Mouse (Mus musculus) hindbrain, postnatal 0 days (tissue): Measurements from ENCODE around the gene Kat2a. TPM values are rescaled to one million over a fixed set of nuclear protein-coding genes. Genes with fewer than 3 reads are reported as not detected.

Experiments
- ATAC-seq: fragments of 200-750 bp; cut with Nextera tagmentation; 2 replicates; pipeline ENCODE4 v1.8.0; 2017; ENCODE audit warnings: mild to moderate bottlenecking, moderate TSS enrichment, moderate library complexity
- DNase-seq: peaks from one replicate; pipeline ENCODE4 v3.0.0-alpha.2; 2015; ENCODE audit warnings: low spot score
- H3K27ac ChIP-seq: fragments of 300-500 bp; sonication (generic); 2 replicates; pipeline ENCODE4 v1.5.1; 2014; ENCODE audit warnings: mild to moderate bottlenecking
- H3K27me3 ChIP-seq: fragments of 300-500 bp; sonication (generic); 2 replicates; pipeline ENCODE4 v1.6.1; 2014; ENCODE audit warnings: low read length, mixed read lengths; ENCODE audit not compliant: insufficient read depth
- H3K36me3 ChIP-seq: fragments of 300-500 bp; sonication (generic); 2 replicates; pipeline ENCODE4 v1.6.1; 2014; ENCODE audit warnings: low read length, mixed read lengths; ENCODE audit not compliant: insufficient read depth
- H3K4me1 ChIP-seq: fragments of 300-500 bp; sonication (generic); 2 replicates; pipeline ENCODE4 v1.6.1; 2014; ENCODE audit warnings: antibody characterized with exemption, low read length, mixed read lengths; ENCODE audit not compliant: insufficient read depth
- H3K4me2 ChIP-seq: fragments of 300-500 bp; sonication (generic); 2 replicates; pipeline ENCODE4 v1.6.1; 2014; ENCODE audit warnings: low read depth, mild to moderate bottlenecking, low read length, moderate library complexity, mixed read lengths
- H3K4me3 ChIP-seq: fragments of 300-500 bp; sonication (generic); 2 replicates; pipeline ENCODE4 v1.5.1; 2014; ENCODE audit warnings: low read length
- H3K9ac ChIP-seq: fragments of 300-500 bp; sonication (generic); replicated peaks from 2 replicates; pipeline ENCODE4 v1.6.1; 2014; ENCODE audit warnings: mild to moderate bottlenecking, low read length, moderate library complexity, mixed read lengths
- H3K9me3 ChIP-seq: fragments of 300-500 bp; sonication (generic); 2 replicates; pipeline ENCODE4 v1.6.1; 2016; ENCODE audit warnings: low read length, mixed read lengths
- CTCF ChIP-seq: IDR thresholded peaks from 2 replicates; pipeline ENCODE4 v1.5.1; 2016; ENCODE audit warnings: antibody characterized with exemption, control low read depth, low read depth
- WGBS: fragments of 180-500 bp; shearing (Covaris S2); extraction: QIAGEN DNeasy Blood & Tissue Kit; methylation state at CpG from one replicate; pipeline ENCODE4 v1.1.7; 2014; 5-methylcytosine and 5-hydroxymethylcytosine counted together
- polyA plus RNA-seq: library from polyadenylated mRNA; unstranded; fragments of >200 nt; fragmentation: Nextera tagmentation; extraction: Ambion mirVana; gene quantifications from 2 replicates; pipeline ENCODE4 v1.2.1, GENCODE M21; 2015
- total RNA-seq: library from RNA; depleted of rRNA; stranded (reverse); fragments of >200 nt; gene quantifications from 2 replicates; pipeline ENCODE4 v1.2.3, GENCODE M21; 2014

Kat2a gene
- total and polyA plus RNA-seq, 2 experiments from 2014 or later, result 61.7 to 63.3 TPM

DNA sequence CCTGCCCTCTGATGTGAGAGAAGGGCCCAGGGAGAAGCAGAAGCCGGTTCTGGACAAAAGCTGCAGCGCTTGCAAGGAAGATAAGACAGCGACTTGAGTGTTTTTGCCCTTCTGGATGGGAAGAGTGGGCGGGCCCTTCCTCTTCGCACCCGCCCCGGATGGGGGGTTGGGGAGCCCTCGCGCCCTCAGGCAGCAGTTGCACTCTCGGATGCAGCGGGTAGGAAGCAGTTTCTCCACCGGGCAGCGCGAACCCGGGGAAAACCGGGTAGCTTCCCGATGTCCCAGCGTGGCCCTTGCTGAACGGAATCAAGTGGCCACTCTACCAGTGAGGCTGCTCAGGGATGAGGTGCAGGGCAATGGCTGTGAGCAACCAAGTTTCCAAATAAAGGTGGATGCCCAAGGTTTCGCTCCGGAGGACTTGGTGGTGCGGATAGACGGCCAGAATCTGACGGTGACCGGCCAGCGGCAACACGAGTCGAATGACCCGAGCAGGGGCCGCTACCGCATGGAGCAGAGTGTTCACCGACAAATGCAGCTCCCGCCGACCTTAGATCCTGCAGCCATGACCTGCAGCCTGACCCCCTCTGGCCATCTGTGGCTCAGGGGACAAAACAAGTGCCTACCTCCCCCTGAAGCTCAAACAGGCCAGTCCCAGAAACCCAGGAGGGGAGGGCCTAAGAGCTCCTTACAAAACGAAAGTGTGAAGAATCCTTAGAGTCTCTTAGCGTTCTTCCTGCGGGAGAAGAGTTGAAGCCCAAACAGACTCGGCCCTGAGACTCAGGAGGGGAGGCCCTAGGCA, 1.7 kb upstream of the Kat2a start, which contains the start of gene Hspb9:
Gene Hspb9 (plus strand): TSS at position 116 of the 799 bp plus-strand sequence.
- Histone ChIP-seq H3K36me3 (peaks cover 36% of the 10 kb centered on the region), H3K4me1 (peaks cover 6% of the 10 kb centered on the region; the same call in 1 of the 2 replicates), H3K9ac (peak within 1 kb of the TSS; percentile 6; the same call in 1 of the 2 replicates), H3K27ac (peak within 1 kb of the TSS; percentile 26; the same call in 1 of the 2 replicates), H3K27me3 (no peaks in the 10 kb centered on the region), H3K9me3 (no peaks in the 10 kb centered on the region), H3K4me2 (peak within 1 kb of the TSS; percentile 83; the same call in 1 of the 2 replicates), H3K4me3 (no peak within 1 kb of the TSS)
- DNase-seq, result no peak
- WGBS, result 13% methylated on average over 38 of the region's 38 CpGs
- no peak for TF ChIP-seq CTCF
- ATAC-seq, result no peak

DNA sequence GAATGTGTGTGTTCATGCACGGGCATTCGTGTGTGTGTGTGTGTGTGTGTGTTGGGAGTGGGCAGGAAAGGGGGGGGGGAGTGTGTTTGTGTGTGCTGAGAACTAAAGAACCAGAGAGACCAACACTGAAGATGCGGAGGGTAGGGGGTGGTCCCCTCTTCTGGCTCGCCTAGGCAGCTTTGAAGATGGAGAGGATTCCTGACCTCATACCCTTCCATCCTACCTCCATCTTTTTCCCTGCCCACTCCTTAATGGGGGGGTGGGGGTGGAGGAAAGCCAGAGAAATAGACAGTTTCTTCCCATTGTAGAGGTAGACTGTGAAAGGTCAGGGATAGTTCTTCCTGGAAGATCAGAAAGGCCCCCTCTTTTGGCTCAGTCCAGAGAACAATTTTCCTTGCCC, 909 bp upstream of the Kat2a start:
- Histone ChIP-seq H3K9me3 (no peaks in the 10 kb centered on the region), H3K27ac (no peak overlapping the region), H3K4me1 (peaks cover 6% of the 10 kb centered on the region; the same call in 1 of the 2 replicates), H3K4me3 (no peak overlapping the region), H3K27me3 (no peaks in the 10 kb centered on the region), H3K4me2 (no peak overlapping the region), H3K9ac (peak overlapping the region; percentile 6; the same call in 1 of the 2 replicates), H3K36me3 (peaks cover 39% of the 10 kb centered on the region)
- DNase-seq (no peak), ATAC-seq (no peak)
- 77% methylated on average over 4 of the region's 4 CpGs for WGBS
- TF ChIP-seq CTCF, result no peak

DNA sequence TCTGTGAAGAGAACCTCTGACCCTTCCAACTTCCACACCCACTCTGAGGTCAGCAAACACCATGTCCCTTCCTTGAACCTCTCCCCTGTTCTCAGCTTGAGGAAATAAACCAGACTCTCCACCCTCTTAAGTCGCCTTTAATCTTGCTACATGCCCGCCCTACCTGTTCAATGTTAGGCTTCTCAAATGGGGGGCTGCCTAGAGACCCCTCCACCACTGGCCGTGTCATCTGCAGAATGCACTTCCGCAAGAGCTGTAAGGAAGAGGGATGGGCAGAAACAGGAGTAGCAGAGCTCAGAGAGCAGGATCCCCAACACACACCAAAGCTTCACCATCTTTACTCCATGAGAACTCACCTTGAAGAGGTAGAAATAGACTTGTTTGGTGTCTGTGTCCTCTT, 1.3 kb downstream of the Kat2a start:
- 89% methylated on average over 4 of the region's 4 CpGs for WGBS
- H3K4me3 ChIP-seq, result no peak overlapping the region
- peak overlapping the region; percentile 92 for H3K9ac ChIP-seq
- peaks cover 46% of the 10 kb centered on the region for H3K36me3 ChIP-seq
- H3K27me3 ChIP-seq, result no peaks in the 10 kb centered on the region
- no peaks in the 10 kb centered on the region for H3K9me3 ChIP-seq
- ATAC-seq (no peak), DNase-seq (no peak)
- H3K4me1 ChIP-seq, result peaks cover 6% of the 10 kb centered on the region; the same call in 1 of the 2 replicates
- no peak overlapping the region for H3K27ac ChIP-seq
- H3K4me2 ChIP-seq, result peak overlapping the region; percentile 83
- no peak for TF ChIP-seq CTCF

DNA sequence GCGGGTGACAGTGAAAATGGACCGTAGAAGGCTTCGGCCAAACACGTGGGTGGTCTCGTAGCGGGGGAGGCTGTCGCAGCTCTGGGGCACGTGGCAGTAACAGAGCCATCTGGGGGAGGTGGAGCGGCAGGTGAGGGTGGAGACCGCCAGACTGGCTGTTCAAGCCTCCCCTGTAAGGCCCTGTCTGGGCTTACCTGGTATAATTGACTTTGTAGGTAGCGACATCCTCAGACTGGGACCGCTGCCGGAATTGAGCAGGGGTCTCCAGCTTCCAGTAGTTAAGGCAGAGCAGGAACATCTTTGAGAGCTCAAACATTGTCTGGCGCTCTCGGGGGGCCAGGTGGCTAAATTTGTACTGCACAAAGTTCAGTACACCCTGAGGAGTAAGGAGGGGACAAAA, 1.7 kb downstream of the Kat2a start:
- no peak for ATAC-seq
- TF ChIP-seq CTCF, result no peak
- 93% methylated on average over 15 of the region's 15 CpGs for WGBS
- Histone ChIP-seq H3K27ac (no peak overlapping the region), H3K36me3 (peaks cover 46% of the 10 kb centered on the region), H3K9me3 (no peaks in the 10 kb centered on the region), H3K4me1 (peaks cover 6% of the 10 kb centered on the region; the same call in 1 of the 2 replicates), H3K9ac (no peak overlapping the region), H3K27me3 (no peaks in the 10 kb centered on the region), H3K4me3 (no peak overlapping the region), H3K4me2 (no peak overlapping the region)
- DNase-seq, result no peak

DNA sequence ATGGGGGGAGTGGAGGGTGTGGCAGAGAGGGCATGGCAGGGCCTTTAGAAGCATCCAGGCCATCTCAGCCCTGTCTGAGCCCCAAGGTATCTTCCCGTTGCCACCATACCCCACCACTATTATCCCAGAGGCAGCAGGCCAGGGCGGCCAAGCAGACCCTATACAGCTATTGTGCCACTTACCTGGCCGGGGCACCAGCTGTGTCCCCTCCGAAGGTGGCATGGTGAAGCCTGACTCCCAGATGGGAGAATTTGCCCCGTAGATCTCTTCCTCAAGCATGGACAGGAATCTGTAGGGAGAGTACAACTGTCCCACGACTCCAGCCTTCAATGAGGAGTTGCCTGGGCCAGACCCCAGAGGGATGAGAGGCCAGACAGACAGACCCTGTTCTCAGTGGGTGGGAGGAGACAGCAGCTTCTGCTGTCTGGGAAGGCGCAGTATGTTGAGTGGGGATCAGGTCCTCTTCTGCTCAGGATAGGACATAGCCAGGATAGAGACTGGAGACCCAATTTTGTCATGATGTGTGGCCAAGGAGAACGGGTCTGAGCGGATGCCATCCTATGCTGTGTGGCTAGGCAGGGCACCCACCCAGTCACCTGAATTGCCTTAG, 3.0 kb downstream of the Kat2a start:
- peaks cover 6% of the 10 kb centered on the region; the same call in 1 of the 2 replicates for H3K4me1 ChIP-seq
- H3K4me3 ChIP-seq, result no peak overlapping the region
- H3K36me3 ChIP-seq, result peaks cover 57% of the 10 kb centered on the region
- no peaks in the 10 kb centered on the region for H3K27me3 ChIP-seq
- TF ChIP-seq CTCF, result no peak
- no peak overlapping the region for H3K27ac ChIP-seq
- no peaks in the 10 kb centered on the region for H3K9me3 ChIP-seq
- H3K4me2 ChIP-seq, result no peak overlapping the region
- WGBS, result 94% methylated on average over 9 of the region's 9 CpGs
- ATAC-seq, result no peak
- no peak overlapping the region for H3K9ac ChIP-seq
- no peak for DNase-seq

DNA sequence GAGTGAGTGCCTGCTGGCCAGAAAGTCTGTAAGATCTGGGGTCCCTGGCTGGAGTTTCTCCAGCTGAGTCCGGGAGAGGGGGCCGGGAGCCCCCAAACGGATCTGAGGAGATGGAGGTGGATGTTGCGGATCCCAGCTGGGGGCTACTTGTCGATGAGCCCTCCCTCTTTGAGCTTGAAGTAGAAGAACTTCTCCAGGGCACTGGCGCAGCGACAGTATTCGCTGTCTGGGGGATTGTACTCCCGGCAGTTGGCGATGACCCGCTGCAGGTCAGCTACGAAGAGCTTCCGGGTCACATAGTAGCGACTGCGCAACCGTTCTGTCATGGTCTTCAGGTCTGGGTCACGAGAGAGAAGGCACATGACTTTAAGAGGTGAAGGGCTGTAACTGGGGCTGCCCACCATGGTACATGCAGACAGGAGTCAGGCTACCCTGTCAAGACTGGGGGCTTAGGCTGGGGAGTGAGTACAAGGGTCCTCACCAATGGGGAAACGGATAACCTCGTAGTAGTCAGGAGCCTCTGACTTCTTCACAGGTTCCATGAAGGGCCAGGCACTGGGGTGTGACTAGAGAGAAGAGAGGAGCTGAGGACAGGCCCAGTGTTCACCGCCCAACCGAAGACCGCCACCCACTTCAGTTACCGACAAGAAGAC, 7.0 kb downstream of the Kat2a start:
- WGBS, result 92% methylated on average over 23 of the region's 23 CpGs
- Histone ChIP-seq H3K4me3 (no peak overlapping the region), H3K36me3 (peaks cover 57% of the 10 kb centered on the region), H3K9me3 (no peaks in the 10 kb centered on the region), H3K27ac (no peak overlapping the region), H3K4me2 (no peak overlapping the region), H3K27me3 (no peaks in the 10 kb centered on the region), H3K9ac (no peak overlapping the region), H3K4me1 (no peaks in the 10 kb centered on the region)
- ATAC-seq (no peak), DNase-seq (no peak)
- TF ChIP-seq CTCF, result no peak
